Mouse (Mus musculus) layer of hippocampus, postnatal 36 days (tissue): ENCODE results near the gene Rapgef1. TPM values are rescaled to one million over a fixed set of nuclear protein-coding genes. Genes with fewer than 3 reads are reported as not detected.

Experiments used
- total RNA-seq, 2 experiments: library from RNA; stranded (reverse); gene quantifications; 2 replicates each; pipeline ENCODE4 v1.2.3; 2021

Rapgef1 gene
- total RNA-seq, 2 experiments from 2014 or later: 94.0 to 99.0 TPM

Other genes starting within 250 kb of the Rapgef1 start
- under 1 TPM; 0.58 to 0.75 TPM for gene Gm13420, start 132.0 kb downstream of the Rapgef1 start, total RNA-seq
- not detected for gene Gm13547, start 139.6 kb downstream of the Rapgef1 start, total RNA-seq
- 10 to 100 TPM; 23.3 to 28.9 TPM for gene Coq4, start 167.8 kb downstream of the Rapgef1 start, total RNA-seq
- 10 to 100 TPM; 39.9 to 46.6 TPM for gene Trub2, start 168.8 kb downstream of the Rapgef1 start, total RNA-seq
- 10 to 100 TPM; 69.6 to 70.5 TPM for gene Slc27a4, start 182.9 kb downstream of the Rapgef1 start, total RNA-seq
- 10 to 100 TPM; 36.6 to 49.5 TPM for gene Urm1, start 200.4 kb downstream of the Rapgef1 start, total RNA-seq
- gene Cercam, start 249.4 kb downstream of the Rapgef1 start, total RNA-seq: 1 to 10 TPM; 6.6 to 7.7 TPM